In the genomic region with DNA sequence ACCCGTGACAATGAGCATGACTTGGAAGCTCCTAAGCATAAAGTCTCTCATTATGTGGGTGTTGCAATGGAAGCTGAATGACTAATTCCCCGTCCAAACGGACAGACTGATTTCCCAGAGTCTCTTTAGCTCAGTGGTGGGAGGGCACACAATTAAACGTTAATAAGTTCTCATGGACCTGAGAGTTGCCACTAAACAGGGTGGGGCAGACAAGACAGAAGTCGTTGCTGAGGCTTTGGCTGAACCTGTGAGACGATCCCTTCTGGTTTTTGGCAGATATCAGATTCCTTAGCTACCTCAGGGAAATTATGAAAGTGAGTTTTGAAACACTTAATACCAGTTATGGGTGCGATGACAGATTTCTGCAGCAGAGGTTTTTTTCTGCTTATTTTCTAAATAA, we compare ENCODE assay signal across 21 mouse cellular contexts. TPM values are rescaled to one million over a fixed set of nuclear protein-coding genes. Genes with fewer than 3 reads are reported as not detected.
DNase-seq lines count a peak whose midpoint lies in the region; ATAC-seq and TF ChIP-seq lines count a peak whose summit lies in the region.
"Had no signal": no experiment of that assay in that cellular context is flagged by ENCODE, and none has a peak within 500 bp of the region (broad histone marks: within the 10 kb centered on the region; RNA-seq: fewer than 3 reads in every experiment).

No protein-coding gene starts in this region.

- peaks cover 8% of the 10 kb centered on the region for H3K4me1 ChIP-seq in embryonic fibroblast, embryonic 13.5 days (ENCODE audit: control insufficient read depth, insufficient read depth, low read length)
- H3K4me1 ChIP-seq: embryonic facial prominence, embryonic 12.5 days had no signal

- H3K27ac ChIP-seq in embryonic fibroblast, embryonic 13.5 days (ENCODE audit: insufficient read depth, low read length), result peak overlapping the region; percentile 14; the same call in 1 of the 2 replicates
- H3K27ac ChIP-seq: embryonic facial prominence, embryonic 10.5 days; embryonic facial prominence, embryonic 12.5 days; forebrain, embryonic 13.5 days; forebrain, embryonic 15.5 days had no signal

- peak; percentile 45 for DNase-seq in heart, adult 11 months
- no peak for DNase-seq in heart, adult 8-10 months (ENCODE audit: low spot score)
- DNase-seq in fibroblast of lung, adult 2 months (ENCODE audit: low read depth), result peak; percentile 45
- DNase-seq in retina, postnatal 1 day, result no peak
- no peak for DNase-seq in adipocyte (ENCODE audit: low spot score)
- DNase-seq: adrenal gland, adult 8-10 months; adrenal gland, postnatal 14 days; adrenal gland, postnatal 36 days; cerebellum, adult 11-12 months; cerebellum, adult 2 months; cerebellum, adult 9-10 months; cerebellum, postnatal 10 days; cerebellum, postnatal 25 days had no signal

- peak; percentile 17; the same call in 1 of the 2 replicates for ATAC-seq in megakaryocyte progenitor cell, adult 5-6 weeks (replicated peaks; ENCODE audit: poor library complexity)
- no peak for ATAC-seq in cerebellum, adult (ENCODE audit: insufficient number of reproducible peaks, low FRiP score, low TSS enrichment)
- ATAC-seq: forebrain, embryonic 13.5 days; forebrain, embryonic 15.5 days had no signal

- H3K4me3 ChIP-seq in embryonic fibroblast, embryonic 13.5 days (ENCODE audit: insufficient read depth, low read length), result no peak overlapping the region
- H3K4me3 ChIP-seq: embryonic facial prominence, embryonic 10.5 days; embryonic facial prominence, embryonic 12.5 days; erythroblast, embryonic 14.5 days; forebrain, embryonic 13.5 days; forebrain, embryonic 15.5 days had no signal

- TF ChIP-seq CTCF in embryonic fibroblast, embryonic 13.5 days (IDR thresholded peaks at IDR 0.05; ENCODE audit: borderline replicate concordance, insufficient read depth, low read length), result no peak

- no peak for TF ChIP-seq POLR2A in embryonic fibroblast, embryonic 13.5 days (IDR thresholded peaks at IDR 0.05; ENCODE audit: low read depth, low read length)

RNA-seq across cellular contexts. Expression of gene Cd44, which starts 38.8 kb away (rescaled TPM):
- 1 to 10 TPM; 5.6 to 9.5 (median 6.8) TPM for total RNA-seq in heart, adult 8-10 months (2022)
- polyA plus RNA-seq in embryonic fibroblast, embryonic 13.5 days (2011; ENCODE audit: insufficient read length, low read depth, missing spikeins), result 255 and 594 TPM in 2 replicates
- total RNA-seq in megakaryocyte progenitor cell, adult 5-6 weeks (2015), result 182 and 183 TPM in 2 replicates
- 128 and 134 TPM in 2 replicates for total RNA-seq in megakaryocyte progenitor cell, adult 5-6 weeks (2017)

Comparison
In these comparisons a context has a peak if more than half of its experiments do, and no peak if none do; other contexts are left out.
1. DNase-seq: peak in heart, adult 11 months (single experiment) and fibroblast of lung, adult 2 months (single experiment); none in heart, adult 8-10 months (single experiment), retina, postnatal 1 day (single experiment) and adipocyte (single experiment).
2. RNA of gene Cd44, which starts 38.8 kb away (total RNA-seq): 128 to 183 TPM in megakaryocyte progenitor cell, adult 5-6 weeks; 5.6 to 9.5 TPM in heart, adult 8-10 months; every median in the first group is over 10 times any median in the second.